9 mouse cellular contexts compared by ENCODE assay signal in the genomic region with DNA sequence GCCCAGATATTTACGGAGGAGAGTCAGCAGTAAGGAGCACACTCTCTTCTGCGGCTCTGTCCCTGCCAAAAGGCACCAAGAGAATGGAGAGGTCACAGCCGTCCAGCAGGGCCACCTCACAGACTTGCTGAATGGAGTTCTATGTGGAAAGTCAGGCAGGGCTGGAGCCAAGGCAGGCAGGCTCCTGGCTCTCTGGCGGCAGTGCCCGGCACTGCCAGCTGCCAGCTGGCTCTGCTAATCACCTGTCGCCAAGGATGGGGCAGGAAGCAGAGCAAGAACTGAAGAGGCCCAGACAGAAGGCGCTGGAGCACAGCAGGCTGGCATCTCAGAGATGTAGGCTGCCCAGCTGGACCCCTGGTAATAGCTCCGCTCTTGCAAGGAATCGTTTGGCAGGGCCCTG.
DNase-seq lines count a peak whose midpoint lies in the region; ATAC-seq and TF ChIP-seq lines count a peak whose summit lies in the region.
"Had no signal": no experiment of that assay in that cellular context is flagged by ENCODE, and none has a peak within 500 bp of the region (broad histone marks: within the 10 kb centered on the region; RNA-seq: fewer than 3 reads in every experiment).

No protein-coding gene starts in this region.

- H3K27me3 ChIP-seq in E14TG2a.4 (ENCODE audit: insufficient read depth, low read length) = peaks cover 8% of the 10 kb centered on the region
- no peaks in the 10 kb centered on the region; the same call in 1 of the 2 replicates for H3K27me3 ChIP-seq in hindbrain, embryonic 13.5 days
- H3K27me3 ChIP-seq in midbrain, embryonic 16.5 days (ENCODE audit: control insufficient read depth, insufficient read depth, low read depth, low read length) = no peaks in the 10 kb centered on the region
- H3K27me3 ChIP-seq in kidney, embryonic 16.5 days (ENCODE audit: insufficient read depth, low read length) = peaks cover 3% of the 10 kb centered on the region; the same call in 1 of the 2 replicates

- H3K9ac ChIP-seq in hindbrain, embryonic 13.5 days = no peak overlapping the region; the same call in 1 of the 2 replicates
- H3K9ac ChIP-seq in midbrain, embryonic 16.5 days (ENCODE audit: low read depth, low read length) = no peak overlapping the region
- H3K9ac ChIP-seq in kidney, embryonic 16.5 days (replicated peaks; ENCODE audit: low read length) = no peak overlapping the region
- H3K9ac ChIP-seq: heart, embryonic 13.5 days had no signal

- H3K27ac ChIP-seq in hindbrain, embryonic 13.5 days = peak overlapping the region; percentile 44
- no peak overlapping the region for H3K27ac ChIP-seq in midbrain, embryonic 16.5 days (ENCODE audit: low read length)
- no peak overlapping the region for H3K27ac ChIP-seq in kidney, embryonic 16.5 days (ENCODE audit: low read length)
- H3K27ac ChIP-seq: heart, embryonic 13.5 days had no signal

- no peaks in the 10 kb centered on the region for H3K36me3 ChIP-seq in E14TG2a.4 (ENCODE audit: insufficient read depth, low read length)
- no peaks in the 10 kb centered on the region for H3K36me3 ChIP-seq in hindbrain, embryonic 13.5 days
- no peaks in the 10 kb centered on the region for H3K36me3 ChIP-seq in midbrain, embryonic 16.5 days (ENCODE audit: control insufficient read depth, insufficient read depth, low read length)
- H3K36me3 ChIP-seq in kidney, embryonic 16.5 days (ENCODE audit: insufficient read depth, low read length) = no peaks in the 10 kb centered on the region
- H3K36me3 ChIP-seq: heart, embryonic 13.5 days had no signal

- peak; percentile 33; the same call in 1 of the 2 replicates for ATAC-seq in hindbrain, embryonic 13.5 days (ENCODE audit: low FRiP score)
- peak; percentile 66 for ATAC-seq in midbrain, embryonic 16.5 days
- ATAC-seq in kidney, embryonic 16.5 days (ENCODE audit: low FRiP score, low TSS enrichment) = no peak

- no peak overlapping the region for H3K4me2 ChIP-seq in hindbrain, embryonic 13.5 days
- no peak overlapping the region for H3K4me2 ChIP-seq in midbrain, embryonic 16.5 days (ENCODE audit: low read length)
- no peak overlapping the region for H3K4me2 ChIP-seq in kidney, embryonic 16.5 days (replicated peaks; ENCODE audit: low read depth, low read length)
- H3K4me2 ChIP-seq: heart, embryonic 13.5 days had no signal

- peaks cover 3% of the 10 kb centered on the region for H3K4me1 ChIP-seq in E14TG2a.4 (replicated peaks; ENCODE audit: low read depth, low read length)
- peaks cover 42% of the 10 kb centered on the region for H3K4me1 ChIP-seq in hindbrain, embryonic 13.5 days (replicated peaks)
- peaks cover 5% of the 10 kb centered on the region; the same call in 1 of the 2 replicates for H3K4me1 ChIP-seq in midbrain, embryonic 16.5 days (ENCODE audit: control insufficient read depth, insufficient read depth, low read length)
- H3K4me1 ChIP-seq in kidney, embryonic 16.5 days (ENCODE audit: insufficient read depth, low read length) = peaks cover 4% of the 10 kb centered on the region; the same call in 1 of the 2 replicates

- 27% methylated on average over 9 of the region's 9 CpGs for WGBS in hindbrain, embryonic 13.5 days
- WGBS in midbrain, embryonic 16.5 days = 31% methylated on average over 9 of the region's 9 CpGs
- 42% methylated on average over 9 of the region's 9 CpGs for WGBS in kidney, embryonic 16.5 days

- H3K4me3 ChIP-seq in E14TG2a.4 (replicated peaks; ENCODE audit: low read length) = peak overlapping the region; percentile 63
- no peak overlapping the region for H3K4me3 ChIP-seq in hindbrain, embryonic 13.5 days
- no peak overlapping the region for H3K4me3 ChIP-seq in midbrain, embryonic 16.5 days (ENCODE audit: low read depth, low read length)
- H3K4me3 ChIP-seq in kidney, embryonic 16.5 days (ENCODE audit: low read length) = no peak overlapping the region
- H3K4me3 ChIP-seq: heart, embryonic 13.5 days had no signal

- no peak for TF ChIP-seq CTCF in E14TG2a.4 (conservative IDR thresholded peaks at IDR 0.05; ENCODE audit: low read length)

- peak; percentile 8 for DNase-seq in ZHBTc4 (ENCODE audit: low read depth, low spot score)
- DNase-seq in frontal cortex, adult 2 months (ENCODE audit: extremely low spot score in 1 of 2, low spot score in 1 of 2) = peak; percentile 9 to 43
- DNase-seq in ovary, adult 18-20 months (ENCODE audit: low spot score) = no peak
- DNase-seq in spleen, postnatal 14 days (ENCODE audit: low spot score in 2 of 2) = no peak

- no peaks in the 10 kb centered on the region for H3K9me3 ChIP-seq in E14TG2a.4 (ENCODE audit: low read length)
- no peaks in the 10 kb centered on the region for H3K9me3 ChIP-seq in hindbrain, embryonic 13.5 days
- H3K9me3 ChIP-seq in midbrain, embryonic 16.5 days (replicated peaks; ENCODE audit: control insufficient read depth, low read length, poor library complexity, severe bottlenecking) = no peaks in the 10 kb centered on the region
- H3K9me3 ChIP-seq in kidney, embryonic 16.5 days (ENCODE audit: low read length) = no peaks in the 10 kb centered on the region
- H3K9me3 ChIP-seq: heart, embryonic 13.5 days had no signal

Comparison
In these comparisons a context has a peak if more than half of its experiments do, and no peak if none do; other contexts are left out.
1. DNase-seq: peak in ZHBTc4 (single experiment) and frontal cortex, adult 2 months (2 of 2); none in ovary, adult 18-20 months (single experiment) and spleen, postnatal 14 days (0 of 2).